Mouse (Mus musculus) heart, adult 2 months (tissue): ENCODE data around the gene Ptprm.

Source experiments
- CTCF ChIP-seq: fragments of 200-600 bp; IDR thresholded peaks from 2 replicates; pipeline ENCODE4 v1.8.1; 2022; ENCODE audit warnings: antibody characterized with exemption, mild to moderate bottlenecking, moderate library complexity
- EP300 ChIP-seq: fragments of 200-500 bp; IDR thresholded peaks from 2 replicates; pipeline ENCODE4 v1.6.1; 2011; ENCODE audit warnings: low read depth, low read length, control low read depth; ENCODE audit not compliant: insufficient read depth
- POLR2A ChIP-seq: fragments of 200-500 bp; IDR thresholded peaks from 2 replicates; pipeline ENCODE4 v1.6.1; 2011; ENCODE audit warnings: mild to moderate bottlenecking, low read depth, low read length, control low read depth; ENCODE audit not compliant: insufficient read depth

GRCm38 (mm10) chr17:67047697-67048096, 306.6 kb downstream of the Ptprm start:
- TF ChIP-seq CTCF = no peak
- TF ChIP-seq EP300 = no peak
- no peak for TF ChIP-seq POLR2A
